Mouse (Mus musculus) right cerebral cortex, adult 2 months (tissue): ENCODE measurements around the gene Bscl2.
A peak's percentile ranks its signal among the peaks of the same experiment; 100 is the strongest.

Source experiments
- DNase-seq, 2 experiments: peaks; one replicate each; pipeline ENCODE4 v3.0.0; 2021 to 2022; ENCODE audit warnings: low spot score in 2 of 2

The Bscl2 gene

DNA sequence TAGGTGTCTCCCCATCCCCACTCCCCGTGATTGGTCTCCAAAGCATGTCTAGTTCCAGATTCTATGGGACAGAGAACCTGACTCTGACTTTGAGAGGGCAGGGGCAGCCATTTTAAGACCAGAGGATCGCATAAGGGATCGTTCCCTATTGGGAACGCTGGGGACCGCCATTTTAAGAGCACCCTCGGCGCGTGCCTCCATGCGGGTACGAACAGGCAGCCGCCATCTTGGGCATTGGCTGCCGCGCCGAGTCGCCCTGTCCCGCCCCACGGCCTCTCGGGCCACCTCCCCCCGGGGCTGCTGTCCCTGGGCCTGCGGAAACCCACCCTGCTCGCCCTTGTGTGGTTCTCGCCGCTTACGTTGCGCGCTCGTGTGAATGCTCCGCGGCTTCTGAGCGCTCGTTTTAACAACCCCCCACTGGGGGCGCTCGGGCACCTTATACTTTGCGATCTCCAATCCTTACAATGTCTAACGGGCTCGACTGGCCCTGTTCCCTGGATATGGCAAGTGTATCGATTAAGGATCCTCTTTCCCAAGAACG is at the start of gene Bscl2:
Gene Bscl2 (plus strand): TSS at position 217 of the 541 bp plus-strand sequence.
- peak; percentile 85 to 92 for DNase-seq

DNA sequence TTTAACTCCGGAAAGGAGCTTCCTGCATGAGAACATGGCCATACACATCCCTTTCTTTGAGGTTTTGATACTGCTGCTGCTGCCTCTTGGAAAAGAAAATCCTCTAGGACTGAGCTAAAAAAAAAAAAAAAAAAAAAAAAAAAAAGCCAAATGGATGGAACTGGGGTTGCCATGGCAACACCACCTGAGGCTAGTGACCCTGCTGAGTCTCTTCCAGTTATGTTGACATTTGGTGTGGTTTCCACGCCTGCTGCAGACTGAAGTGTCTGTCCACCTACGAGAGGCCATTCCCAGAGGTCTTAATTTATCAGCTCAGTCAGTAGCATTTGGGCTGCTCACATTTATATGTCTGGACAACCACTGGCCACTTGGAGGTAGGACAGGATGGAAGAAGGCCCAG is 48.7 kb upstream of the Bscl2 start:
- no peak for DNase-seq

DNA sequence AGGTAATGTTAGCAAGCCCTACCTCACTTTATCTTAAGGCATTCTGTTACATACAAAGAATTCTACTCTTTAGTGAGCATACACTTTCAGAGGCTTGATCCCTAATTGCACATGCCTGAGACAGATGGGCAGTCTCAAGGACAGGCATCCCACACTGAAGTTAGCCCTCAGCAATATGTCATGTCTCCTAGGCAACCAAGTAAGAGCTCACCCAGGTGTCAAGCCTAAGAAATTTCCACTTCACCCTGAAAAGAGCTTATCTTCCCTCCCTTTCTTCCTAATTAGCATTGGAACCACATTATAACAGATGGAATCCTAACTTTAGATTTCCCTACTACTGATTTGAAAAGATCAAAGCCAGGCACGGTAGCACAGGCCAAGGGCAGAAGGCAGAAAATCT is 48.1 kb upstream of the Bscl2 start:
- DNase-seq, result no peak

DNA sequence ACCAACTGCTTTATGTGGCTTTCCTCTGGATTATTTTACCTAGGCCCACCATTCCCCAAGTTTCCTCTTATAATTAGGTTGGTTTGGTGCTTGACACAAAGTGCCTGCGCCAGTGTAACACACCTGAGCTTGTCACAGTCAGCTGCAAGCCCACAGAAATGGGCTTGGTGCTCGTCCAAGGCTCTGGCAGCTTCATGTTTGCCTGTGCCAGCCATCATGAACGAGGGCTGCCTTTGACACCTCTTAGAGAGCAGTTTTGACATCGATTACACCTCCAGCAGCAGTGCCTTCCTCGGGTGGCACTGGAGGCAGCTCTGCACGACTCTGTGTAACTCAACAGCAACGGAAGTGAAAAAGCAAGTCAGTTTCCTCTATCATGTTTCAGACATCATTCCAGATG is 47.1 kb upstream of the Bscl2 start:
- no peak for DNase-seq

DNA sequence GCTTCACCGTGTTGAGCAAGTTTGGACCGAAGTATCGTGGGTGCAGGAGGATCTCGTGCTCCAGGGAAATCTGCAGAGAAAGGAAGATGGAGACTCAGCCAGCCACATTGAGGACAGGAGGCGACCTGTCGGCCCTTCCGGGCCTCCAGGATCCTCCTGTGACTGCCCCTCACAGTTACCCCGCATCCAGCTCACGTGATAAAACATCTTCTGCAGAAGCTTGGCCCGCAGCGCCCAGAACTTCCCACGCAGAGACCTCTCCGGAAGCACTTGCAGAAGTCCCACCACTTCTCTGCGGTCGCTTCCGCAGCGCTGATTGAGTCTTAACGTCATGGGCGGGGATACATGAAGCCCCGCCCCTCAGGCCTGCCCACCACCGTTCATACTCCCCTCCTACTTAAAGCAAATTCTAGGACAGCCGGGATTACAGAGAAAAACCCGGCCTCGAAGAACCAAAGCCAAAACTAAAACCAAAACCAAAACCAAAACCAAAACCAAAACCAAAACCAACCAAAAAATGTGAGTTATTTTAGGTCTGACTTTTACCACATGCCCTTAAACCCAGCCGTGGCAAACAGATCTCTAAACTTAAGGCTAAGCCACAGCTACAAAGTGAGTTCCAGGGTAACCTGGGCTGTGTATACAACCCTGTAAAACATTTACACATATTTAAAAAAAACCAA is 38.9 kb upstream of the Bscl2 start, which contains the start of gene Polr2g:
Gene Polr2g (minus strand): TSS at position 314 of the 683 bp plus-strand sequence.
- peak; percentile 87 to 90 for DNase-seq

DNA sequence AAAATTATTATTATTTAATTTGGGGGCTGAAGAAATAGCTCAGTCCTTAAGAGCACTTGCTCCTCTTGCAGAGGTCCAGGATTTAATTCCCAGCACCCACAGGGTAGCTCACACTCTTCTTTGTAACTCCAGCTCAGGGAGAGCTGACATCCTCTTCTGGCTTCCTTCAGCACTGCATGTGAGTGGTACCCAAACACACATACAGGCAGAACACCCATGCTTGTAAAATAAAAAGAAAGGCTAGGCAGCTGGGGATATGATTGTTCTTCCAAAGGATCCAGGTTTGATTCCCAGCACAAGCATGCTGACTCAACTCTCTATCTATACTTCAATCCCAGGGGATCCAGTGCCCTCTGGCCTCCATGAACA is 38.3 kb upstream of the Bscl2 start:
- no peak for DNase-seq

DNA sequence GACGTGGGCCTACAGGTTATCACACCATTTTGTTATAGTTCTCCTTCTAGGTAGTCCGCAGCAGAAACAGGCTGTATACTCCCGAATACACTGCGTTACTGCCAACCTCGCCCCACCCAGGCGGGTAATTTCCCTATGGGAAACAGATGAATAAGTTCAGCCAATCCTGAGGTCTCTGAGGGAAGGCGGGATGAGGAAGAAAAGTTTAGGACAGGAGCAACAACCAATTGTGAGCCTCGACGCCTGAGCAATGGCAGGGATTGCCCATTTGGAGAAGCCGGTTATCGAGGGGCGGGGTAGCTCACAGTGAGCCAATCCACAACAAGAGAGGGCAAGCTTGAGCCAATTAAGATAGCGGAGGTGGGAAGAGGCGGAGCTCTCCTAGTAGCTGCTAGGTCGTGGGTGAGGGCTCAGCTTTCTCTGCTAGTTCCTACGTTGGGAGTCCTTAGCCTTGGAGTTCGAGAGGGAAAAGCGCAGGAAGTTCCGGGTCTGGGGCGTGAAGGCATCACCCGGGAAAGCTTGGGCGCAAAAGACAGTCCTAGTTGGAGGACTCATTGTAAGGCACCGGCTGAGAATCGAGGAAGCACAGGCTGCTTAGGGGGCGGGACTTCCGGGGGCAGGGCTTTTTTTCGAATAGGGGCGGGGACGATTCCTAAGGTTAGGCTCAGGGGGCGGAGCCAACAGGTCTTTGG is 35.0 kb upstream of the Bscl2 start, which contains the start of gene Zbtb3:
Gene Zbtb3 (plus strand): TSS at position 426 of the 692 bp plus-strand sequence.
- DNase-seq, result peak; percentile 96 to 97

DNA sequence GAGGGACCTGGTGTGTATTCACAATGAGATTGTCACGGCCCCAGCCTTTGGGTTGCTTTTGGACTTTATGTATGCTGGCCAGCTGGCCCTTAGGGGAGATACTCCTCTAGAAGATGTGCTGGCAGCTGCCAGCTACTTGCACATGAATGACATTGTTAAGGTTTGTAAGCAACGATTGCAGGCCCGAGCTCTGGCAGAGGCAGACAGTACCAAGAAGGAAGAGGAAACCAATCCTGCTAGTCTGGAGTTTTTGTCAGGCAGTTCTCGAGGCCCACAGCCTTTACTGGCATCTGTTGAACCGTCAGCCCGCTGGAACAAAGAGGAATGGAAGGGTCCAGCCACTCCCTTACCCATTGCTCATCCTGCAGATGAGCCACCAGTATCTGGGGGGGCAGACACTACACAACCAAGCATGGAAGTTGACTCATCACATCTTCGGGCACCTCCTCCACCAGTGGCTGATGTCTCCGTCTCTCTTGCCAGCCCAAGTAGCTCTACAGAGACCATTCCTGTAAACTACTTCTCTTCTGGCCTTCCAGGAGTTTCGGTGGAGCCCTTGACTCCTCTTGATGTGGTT is 34.0 kb upstream of the Bscl2 start:
- no peak for DNase-seq

DNA sequence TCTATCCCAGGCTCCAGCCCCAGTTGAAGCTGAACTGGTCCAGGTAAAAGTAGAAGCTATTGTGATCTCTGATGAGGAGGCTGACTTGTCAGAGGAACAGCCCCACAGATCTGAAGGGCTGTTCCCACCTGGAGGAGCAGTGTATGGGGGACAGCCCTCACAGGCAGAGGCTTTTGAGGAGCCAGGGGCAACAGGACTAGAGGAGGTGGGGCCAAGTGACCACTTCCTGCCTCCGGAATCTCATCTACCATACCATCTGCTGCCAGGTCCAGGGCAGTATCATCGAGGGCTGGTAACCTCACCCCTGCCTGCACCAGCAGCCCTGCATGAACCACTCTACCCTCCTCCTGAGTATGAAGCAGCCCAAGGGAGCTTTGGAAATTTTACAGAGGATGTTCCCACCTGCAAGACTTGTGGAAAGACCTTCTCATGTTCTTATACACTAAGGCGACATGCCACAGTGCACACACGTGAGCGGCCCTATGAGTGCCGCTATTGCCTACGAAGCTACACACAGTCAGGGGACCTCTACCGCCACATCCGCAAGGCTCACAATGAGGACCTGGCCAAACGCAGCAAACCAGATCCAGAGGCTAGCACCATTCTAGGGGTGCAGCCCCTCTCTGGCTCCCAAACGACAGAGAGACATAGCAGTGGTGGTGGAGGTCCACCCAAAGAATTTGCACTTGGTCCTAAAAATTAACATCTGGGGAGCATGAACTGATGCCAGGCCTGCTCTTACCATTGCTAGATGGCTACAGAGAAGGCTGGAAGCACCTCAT is 33.2 kb upstream of the Bscl2 start:
- no peak for DNase-seq

DNA sequence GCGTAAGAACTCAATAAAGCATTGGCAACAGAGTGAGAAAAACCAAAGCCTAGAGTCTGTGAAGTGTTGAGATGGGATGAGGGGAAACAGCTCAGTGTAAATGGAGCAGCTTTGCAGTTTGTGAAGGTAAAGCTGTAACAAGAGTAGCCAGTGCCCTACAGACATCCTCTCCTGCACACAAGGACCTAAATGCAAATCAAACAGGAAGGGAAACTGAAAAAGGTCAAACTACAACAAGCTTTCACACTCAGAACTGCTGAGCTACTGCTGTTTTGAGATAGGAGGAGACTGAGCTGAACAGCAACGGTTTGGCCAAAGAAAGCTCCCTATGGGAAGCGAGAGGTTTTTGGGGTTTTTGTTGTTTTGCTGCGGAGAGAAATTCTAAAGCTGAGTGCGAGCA is 30.5 kb upstream of the Bscl2 start:
- no peak for DNase-seq

DNA sequence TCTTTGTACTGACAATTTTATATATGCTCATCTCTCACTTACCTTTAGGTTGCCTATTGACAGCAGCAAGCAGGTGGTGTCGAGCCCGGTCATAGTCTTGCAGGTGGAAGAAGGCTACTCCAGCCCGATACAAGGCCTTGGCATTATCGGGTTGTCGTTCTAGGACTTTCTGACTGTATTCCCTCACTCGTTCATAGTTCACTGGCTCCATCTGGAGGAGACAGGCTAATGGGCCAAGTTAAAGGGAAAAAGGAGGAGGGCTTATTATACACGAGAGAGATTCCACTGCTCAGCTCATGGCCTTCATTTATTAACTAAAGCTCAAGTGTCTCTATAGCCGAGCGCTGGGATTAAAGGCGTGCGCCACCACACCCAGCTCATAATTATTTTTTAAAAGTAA is 21.5 kb upstream of the Bscl2 start:
- no peak for DNase-seq

DNA sequence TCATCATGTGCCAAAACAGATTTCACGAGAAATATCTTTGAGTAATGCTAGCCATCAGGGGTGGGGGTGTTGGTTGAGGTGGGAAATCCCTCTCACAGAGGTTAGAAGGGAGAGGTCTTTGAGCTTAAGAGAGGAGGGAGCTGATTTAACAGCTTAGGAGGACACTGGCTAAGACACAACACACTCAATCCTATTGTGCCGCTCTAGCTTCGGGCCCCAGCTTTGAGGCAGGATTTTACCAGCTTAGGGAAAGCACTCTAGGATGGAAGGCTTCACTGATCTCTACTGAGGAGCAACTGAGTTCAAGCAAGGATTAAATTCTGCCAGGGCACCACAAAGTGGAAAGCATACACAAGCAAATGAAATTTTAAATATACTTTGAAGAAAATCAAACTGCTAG is 20.3 kb upstream of the Bscl2 start:
- DNase-seq, result no peak

DNA sequence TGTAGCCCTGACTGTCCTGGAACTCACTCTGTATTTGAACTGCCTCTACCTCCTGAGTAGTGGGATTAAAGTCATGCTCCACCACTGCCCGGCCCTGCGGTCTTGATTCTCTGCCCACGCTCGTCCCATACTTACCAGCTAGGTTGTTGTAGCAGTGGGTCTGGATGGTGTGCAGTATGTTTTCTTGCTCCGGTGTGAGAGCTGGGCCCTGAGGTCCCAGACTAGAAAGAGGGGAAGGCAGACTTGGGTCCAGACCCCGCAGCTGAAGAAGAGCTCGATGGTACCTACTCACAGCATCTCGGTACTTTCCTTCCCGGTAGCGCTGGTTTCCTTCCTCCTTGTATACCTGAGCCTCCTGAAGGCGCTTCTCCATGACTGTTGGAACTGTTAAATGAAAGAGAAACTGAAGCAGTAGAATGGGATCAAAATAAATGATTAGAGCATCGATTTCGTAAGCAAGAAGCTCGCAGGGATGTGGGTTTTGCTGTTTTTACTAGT is 18.9 kb upstream of the Bscl2 start:
- no peak for DNase-seq

DNA sequence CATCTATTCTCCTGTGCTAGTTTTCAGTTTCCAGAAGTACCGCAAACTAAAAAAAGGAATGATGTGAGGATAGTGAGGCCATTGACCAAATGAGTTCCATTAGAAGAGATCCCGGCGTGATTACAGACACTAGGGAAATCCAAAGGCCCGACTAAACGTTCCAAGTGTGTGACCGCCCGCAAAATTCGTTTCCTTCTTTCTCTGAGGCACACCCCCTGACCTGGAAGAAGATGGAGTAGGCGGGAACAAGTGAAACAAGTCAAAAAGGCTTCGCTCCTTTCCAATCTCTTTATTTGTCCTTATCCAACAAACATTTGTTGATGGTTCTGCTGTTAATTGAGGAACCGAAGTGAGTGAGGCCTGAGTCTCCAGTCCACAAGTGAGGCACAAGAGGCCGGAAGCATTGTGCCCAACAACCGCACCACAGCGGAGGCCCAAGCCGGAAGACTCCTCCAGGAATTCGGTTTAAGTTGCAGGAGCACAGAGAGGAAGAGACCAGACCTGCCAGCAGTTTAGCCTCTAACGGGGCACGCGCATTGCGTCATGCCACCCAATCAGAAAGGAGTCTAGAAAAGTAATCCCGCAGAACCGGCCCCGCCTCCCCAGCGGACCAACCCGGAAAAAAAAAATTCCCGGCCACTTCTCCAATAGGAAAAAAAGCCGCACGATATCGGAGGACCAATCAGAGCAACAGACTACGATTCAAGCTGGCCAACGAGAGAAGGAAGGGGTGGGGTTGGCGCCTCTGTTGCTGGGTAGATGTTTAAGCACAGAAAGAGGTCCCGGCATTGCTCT is 18.3 kb upstream of the Bscl2 start, which contains the start of gene Ttc9c:
Gene Ttc9c (minus strand): TSS at position 533 of the 795 bp plus-strand sequence.
- DNase-seq, result peak; percentile 97 to 98

DNA sequence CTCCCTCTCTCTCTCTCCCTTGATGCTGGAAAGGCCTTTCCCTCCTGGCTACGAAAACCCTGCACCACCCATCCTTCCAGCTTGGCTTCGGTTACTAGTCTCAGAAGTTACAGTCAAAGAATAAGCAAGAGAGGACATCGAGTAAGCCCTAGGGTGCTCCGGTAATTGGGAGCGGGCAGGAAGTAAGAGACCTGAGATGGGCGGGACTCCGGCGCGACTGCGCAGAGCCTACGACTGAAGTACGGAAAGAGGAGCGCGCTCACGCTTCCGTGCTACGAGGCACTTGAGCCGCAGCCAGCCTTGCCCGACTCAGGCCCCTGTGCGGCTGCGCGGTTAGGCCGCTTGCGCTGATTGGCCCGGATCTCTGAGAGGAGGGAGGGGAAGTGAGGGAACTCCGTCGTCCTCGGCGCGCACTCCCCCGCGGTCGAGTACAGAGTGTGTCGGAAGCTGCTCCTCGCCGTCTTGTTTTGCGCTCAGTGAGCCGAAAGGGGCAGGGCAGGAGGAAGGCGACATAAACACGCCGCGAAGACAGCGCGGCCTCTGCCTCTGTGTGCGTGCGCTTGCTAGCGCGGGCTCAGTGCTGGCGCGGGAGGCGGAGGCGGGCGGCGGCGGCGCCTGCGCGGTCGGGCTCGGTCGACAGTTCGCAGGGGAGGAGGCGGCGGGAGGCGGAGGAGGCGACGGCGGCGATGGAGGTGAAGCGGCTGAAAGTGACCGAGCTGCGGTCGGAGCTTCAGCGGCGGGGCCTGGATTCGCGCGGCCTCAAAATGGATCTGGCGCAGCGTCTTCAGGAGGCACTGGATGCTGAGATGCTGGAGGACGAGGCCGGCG is 17.5 kb upstream of the Bscl2 start, which contains the start of gene Hnrnpul2:
Gene Hnrnpul2 (plus strand): TSS at position 415 of the 828 bp plus-strand sequence.
- DNase-seq, result peak; percentile 98

DNA sequence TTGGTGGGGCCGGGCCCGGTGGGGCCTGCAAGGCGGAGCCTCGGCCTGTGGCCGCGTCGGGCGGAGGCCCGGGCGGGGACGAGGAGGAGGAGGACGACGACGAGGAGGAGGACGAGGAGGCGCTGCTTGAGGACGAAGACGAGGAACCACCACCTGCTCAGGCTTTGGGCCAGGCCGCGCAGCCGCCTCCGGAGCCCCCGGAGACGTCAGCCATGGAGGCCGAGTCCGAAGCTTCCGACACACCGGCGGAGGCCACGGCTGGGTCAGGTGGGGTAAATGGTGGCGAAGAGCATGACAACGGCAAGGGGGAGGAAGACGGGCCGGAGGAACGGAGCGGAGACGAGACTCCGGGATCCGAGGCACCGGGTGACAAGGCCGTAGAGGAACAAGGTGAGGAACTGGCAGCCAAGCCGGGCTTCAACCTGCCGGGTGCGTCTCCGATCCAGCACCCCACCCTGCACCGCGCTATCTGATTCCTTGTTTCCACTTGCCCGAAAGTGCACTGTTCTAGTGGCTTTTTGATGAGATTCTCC is 16.8 kb upstream of the Bscl2 start:
- no peak for DNase-seq

DNA sequence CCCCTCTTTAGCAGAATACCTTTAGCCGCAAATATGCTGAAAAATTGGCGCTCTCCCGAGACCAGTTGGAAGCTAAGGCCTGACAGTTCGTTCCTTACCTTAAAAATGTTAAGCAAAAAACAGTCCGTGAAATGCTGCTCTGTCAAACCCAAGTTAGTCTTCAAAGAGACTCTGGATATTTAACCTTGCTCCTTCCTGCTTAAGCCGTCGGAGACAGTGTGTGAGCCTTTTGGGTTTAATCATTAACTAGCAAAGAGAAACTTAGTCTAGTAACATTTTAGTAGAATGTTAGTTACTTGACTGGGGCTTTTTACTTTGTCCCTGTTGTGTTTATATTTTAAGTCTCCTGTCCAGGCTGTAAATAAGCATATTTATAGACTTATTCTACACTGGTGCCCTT is 16.1 kb upstream of the Bscl2 start:
- DNase-seq, result no peak

DNA sequence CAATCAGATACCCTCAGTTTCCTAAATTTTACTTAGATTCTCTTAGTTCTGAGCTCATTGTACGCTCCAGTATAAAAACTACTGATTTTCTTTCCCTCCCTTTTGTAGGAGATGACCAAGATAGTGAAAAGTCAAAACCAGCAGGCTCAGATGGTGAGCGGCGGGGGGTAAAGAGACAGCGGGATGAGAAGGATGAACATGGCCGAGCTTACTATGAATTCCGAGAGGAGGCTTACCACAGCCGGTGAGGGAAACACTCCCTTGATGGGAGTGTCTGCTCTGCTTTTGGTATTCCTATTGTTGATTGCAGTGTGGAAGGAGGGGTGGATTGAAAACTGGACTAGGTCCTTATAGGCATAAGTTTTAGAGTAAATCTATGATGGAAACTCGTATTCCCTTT is 14.6 kb upstream of the Bscl2 start:
- no peak for DNase-seq

DNA sequence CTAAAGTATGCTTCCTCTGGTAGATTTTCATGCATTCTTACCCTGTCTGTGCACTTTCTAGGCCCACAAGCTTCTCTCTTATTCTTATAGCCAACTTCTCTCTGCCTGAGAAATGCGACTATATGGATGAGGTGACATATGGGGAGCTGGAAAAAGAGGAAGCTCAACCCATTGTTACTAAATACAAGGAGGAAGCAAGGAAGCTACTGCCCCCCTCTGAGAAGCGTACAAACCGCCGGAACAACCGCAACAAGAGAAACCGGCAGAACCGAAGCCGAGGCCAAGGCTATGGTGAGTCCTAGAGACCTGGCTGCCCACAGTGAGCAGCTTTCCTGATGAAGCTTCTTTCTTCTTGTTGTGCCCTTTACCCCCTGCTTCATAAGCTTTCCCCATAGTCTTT is 7.6 kb upstream of the Bscl2 start, which contains the start of gene AC129217.1:
Gene AC129217.1 (plus strand): TSS at position 114 of the 400 bp plus-strand sequence.
- DNase-seq, result no peak
